Mouse (Mus musculus): ENCODE measurements around the gene Olfr676.
A peak's percentile ranks its signal among the peaks of the same experiment; 100 is the strongest.

Gene Olfr676

GRCm38 (mm10) chr7:105032398-105032797 lies at the start of gene Olfr676:
Olfr676 (plus strand) TSS chr7:105032698.
- no peak for DNase-seq (ENCODE audit: low spot score)

- DNase-seq (ENCODE audit: low spot score): no peak
Observed at GRCm38 (mm10) chr7:105001929-105002328, 30.6 kb upstream of the Olfr676 start, which contains the start of gene Olfr672. Olfr672 (minus strand) TSS chr7:105002029.

DNA sequence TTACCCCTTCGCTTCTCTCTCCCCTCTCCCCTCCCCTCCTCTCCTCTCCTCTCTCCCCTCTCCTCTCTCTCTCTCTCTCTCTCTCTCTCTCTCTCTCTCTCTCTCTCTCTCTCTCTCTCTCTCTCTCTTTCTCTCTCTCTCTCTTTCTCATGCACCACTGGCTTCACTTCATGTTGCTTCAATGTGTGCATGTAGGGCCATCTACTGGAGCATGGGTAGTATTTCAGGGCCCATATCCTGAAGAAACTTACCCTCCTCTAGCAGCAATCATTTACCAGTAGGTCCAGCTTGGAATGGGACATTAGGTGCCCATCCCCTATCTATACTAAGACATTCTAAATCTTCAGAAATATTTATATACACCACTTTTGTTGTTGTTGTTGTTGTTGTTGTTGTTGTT lies 10.0 kb upstream of the Olfr676 start:
- DNase-seq (ENCODE audit: low spot score): peak; percentile 58

DNA sequence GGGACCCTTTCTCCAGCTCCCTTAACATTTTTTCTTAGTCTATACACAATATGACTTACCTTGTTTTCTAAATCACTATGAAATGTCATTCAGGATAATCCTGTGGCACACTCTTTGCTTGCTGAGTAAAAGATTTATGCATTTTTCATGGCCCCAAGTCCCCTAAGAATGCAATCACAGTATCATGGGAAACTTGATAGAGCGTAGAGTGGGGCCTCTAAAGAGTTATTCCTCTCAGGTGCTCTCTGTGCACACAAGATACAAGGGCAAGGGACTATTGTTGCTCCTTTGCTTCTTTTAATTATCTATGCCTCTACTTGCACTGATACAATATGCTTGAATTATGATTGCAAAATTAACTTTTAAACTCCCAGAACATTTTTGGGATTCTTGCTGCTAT lies 4.1 kb upstream of the Olfr676 start, which contains the start of gene Olfr675:
Olfr675 (minus strand) TSS at position 101 of the 400 bp plus-strand sequence.
- DNase-seq (ENCODE audit: low spot score): no peak

GRCm38 (mm10) chr7:105033836-105034235 lies 1.3 kb downstream of the Olfr676 start:
- peak; percentile 15 for DNase-seq (ENCODE audit: low spot score)

DNA sequence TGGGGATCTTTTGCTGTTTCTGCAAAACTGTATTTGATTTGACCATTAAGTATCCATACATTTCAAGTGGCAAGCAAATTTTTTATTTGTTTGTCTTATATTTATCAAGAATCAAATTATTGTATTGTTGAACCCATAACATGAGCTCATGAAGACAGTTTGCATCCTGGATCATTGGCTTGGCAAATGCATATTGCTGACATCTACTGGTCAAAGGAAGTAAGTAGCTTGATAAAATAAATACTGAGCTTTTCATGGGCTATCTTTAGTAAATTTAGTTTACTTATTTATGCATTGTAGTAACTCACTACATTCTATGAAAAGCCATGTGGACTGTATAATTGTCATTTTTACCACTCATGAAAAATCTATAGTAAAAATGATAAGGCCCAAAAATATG lies 26.5 kb downstream of the Olfr676 start:
- DNase-seq (ENCODE audit: low spot score): peak; percentile 5

GRCm38 (mm10) chr7:105064175-105064574 lies 31.7 kb downstream of the Olfr676 start, which contains the start of gene Olfr678:
Olfr678 (plus strand) TSS chr7:105064475.
- DNase-seq (ENCODE audit: low spot score): no peak

DNA sequence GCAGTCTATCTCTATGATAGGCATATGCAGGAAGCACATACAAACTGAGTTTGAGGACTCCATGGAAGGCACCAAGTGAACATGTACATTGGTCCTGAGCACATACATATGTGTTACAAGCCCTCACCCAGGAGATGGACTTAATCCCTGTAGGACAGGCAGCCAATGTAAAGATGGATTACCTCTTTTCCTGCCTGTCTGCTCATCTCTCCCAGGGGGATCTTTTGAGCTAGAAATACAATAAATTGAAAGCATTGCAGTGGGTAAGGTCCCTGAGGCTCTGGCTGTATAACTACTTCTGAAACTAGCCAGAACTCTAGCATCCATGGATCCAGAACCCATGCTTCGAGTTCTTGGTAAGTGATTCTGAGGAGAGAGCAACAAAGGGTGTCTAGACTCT lies 48.4 kb downstream of the Olfr676 start, which contains the start of gene Olfr679:
Olfr679 (plus strand) TSS at position 301 of the 400 bp plus-strand sequence.
- no peak for DNase-seq (ENCODE audit: low spot score)
